Mouse (Mus musculus): ENCODE results near the gene Cul5.

- no peak for TF ChIP-seq EP300 (IDR thresholded peaks at IDR 0.05; ENCODE audit: insufficient read depth, low read depth, low read length)
- no peak for TF ChIP-seq CTCF (IDR thresholded peaks at IDR 0.05)
Measured at GRCm38 (mm10) chr9:53691745-53692670, 22.2 kb upstream of the Cul5 start.
